Comparison of ENCODE assay signal across 19 mouse cellular contexts in genomic region chr8:126026121-126026520, GRCm38 (mm10). TPM values are rescaled to one million over a fixed set of nuclear protein-coding genes. Genes with fewer than 3 reads are reported as not detected.
DNase-seq lines count a peak whose midpoint lies in the region; ATAC-seq and TF ChIP-seq lines count a peak whose summit lies in the region.
"Had no signal": no experiment of that assay in that cellular context is flagged by ENCODE, and none has a peak within 500 bp of the region (broad histone marks: within the 10 kb centered on the region; RNA-seq: fewer than 3 reads in every experiment).

No protein-coding gene starts in this region.

- no peak for DNase-seq in embryonic facial prominence, embryonic 10.5 days (ENCODE audit: low spot score)
- DNase-seq in limb, embryonic 10.5 days (ENCODE audit: low spot score): no peak
- no peak for DNase-seq in kidney, postnatal 0 days (ENCODE audit: low spot score)
- no peak for DNase-seq in gastrocnemius, postnatal 36 days
- DNase-seq: adrenal gland, postnatal 36 days; B cell, adult 2 months; heart, adult 11 months; heart, postnatal 14 days; layer of hippocampus, postnatal 36 days had no signal

- no peak overlapping the region for H3K4me2 ChIP-seq in embryonic facial prominence, embryonic 13.5 days
- H3K4me2 ChIP-seq in limb, embryonic 12.5 days: no peak overlapping the region
- no peak overlapping the region for H3K4me2 ChIP-seq in kidney, postnatal 0 days (ENCODE audit: low read length)
- H3K4me2 ChIP-seq in limb, embryonic 13.5 days (replicated peaks): no peak overlapping the region
- H3K4me2 ChIP-seq: forebrain, embryonic 13.5 days; heart, embryonic 12.5 days; hindbrain, embryonic 12.5 days; liver, embryonic 12.5 days; midbrain, embryonic 15.5 days had no signal

- H3K36me3 ChIP-seq in embryonic facial prominence, embryonic 13.5 days: no peaks in the 10 kb centered on the region
- 0 out of 2 replicates have a peak, but pooled peaks cover 3% of the 10 kb centered on the region for H3K36me3 ChIP-seq in embryonic facial prominence, embryonic 10.5 days (replicated peaks)
- H3K36me3 ChIP-seq in limb, embryonic 12.5 days: no peaks in the 10 kb centered on the region
- no peaks in the 10 kb centered on the region for H3K36me3 ChIP-seq in limb, embryonic 10.5 days
- H3K36me3 ChIP-seq in kidney, postnatal 0 days (ENCODE audit: insufficient read depth, low read length): no peaks in the 10 kb centered on the region
- H3K36me3 ChIP-seq in limb, embryonic 13.5 days: peaks cover 10% of the 10 kb centered on the region
- H3K36me3 ChIP-seq: heart, embryonic 12.5 days; hindbrain, embryonic 12.5 days; liver, embryonic 12.5 days; midbrain, embryonic 15.5 days had no signal

- H3K27me3 ChIP-seq in embryonic facial prominence, embryonic 13.5 days: no peaks in the 10 kb centered on the region
- no peaks in the 10 kb centered on the region for H3K27me3 ChIP-seq in embryonic facial prominence, embryonic 10.5 days (replicated peaks; ENCODE audit: low read depth, poor library complexity, severe bottlenecking)
- no peaks in the 10 kb centered on the region for H3K27me3 ChIP-seq in limb, embryonic 12.5 days
- H3K27me3 ChIP-seq in limb, embryonic 10.5 days (ENCODE audit: low read depth, poor library complexity, severe bottlenecking): no peaks in the 10 kb centered on the region
- no peaks in the 10 kb centered on the region for H3K27me3 ChIP-seq in kidney, postnatal 0 days (ENCODE audit: insufficient read depth, low read length)
- H3K27me3 ChIP-seq in limb, embryonic 13.5 days: no peaks in the 10 kb centered on the region
- H3K27me3 ChIP-seq: forebrain, embryonic 13.5 days; heart, embryonic 12.5 days; hindbrain, embryonic 12.5 days; liver, embryonic 12.5 days; midbrain, embryonic 15.5 days had no signal

- H3K27ac ChIP-seq in embryonic facial prominence, embryonic 13.5 days: 0 out of 2 replicates have a peak overlapping the region, but pooled peaks have one; percentile 22
- H3K27ac ChIP-seq in embryonic facial prominence, embryonic 10.5 days (replicated peaks): no peak overlapping the region
- H3K27ac ChIP-seq in limb, embryonic 12.5 days: peak overlapping the region; percentile 45; the same call in 1 of the 2 replicates
- H3K27ac ChIP-seq in limb, embryonic 10.5 days: no peak overlapping the region
- H3K27ac ChIP-seq in kidney, postnatal 0 days: peak overlapping the region; percentile 32
- H3K27ac ChIP-seq in limb, embryonic 13.5 days: peak overlapping the region; percentile 63
- H3K27ac ChIP-seq: forebrain, embryonic 13.5 days; hindbrain, embryonic 12.5 days; liver, embryonic 12.5 days; midbrain, embryonic 15.5 days had no signal

- no peak for TF ChIP-seq CTCF in kidney, postnatal 0 days (IDR thresholded peaks at IDR 0.05; ENCODE audit: low read depth)

- no peak overlapping the region for H3K9ac ChIP-seq in embryonic facial prominence, embryonic 13.5 days
- no peak overlapping the region for H3K9ac ChIP-seq in limb, embryonic 12.5 days (replicated peaks)
- H3K9ac ChIP-seq in kidney, postnatal 0 days (ENCODE audit: low read depth, low read length): no peak overlapping the region
- H3K9ac ChIP-seq in limb, embryonic 13.5 days: no peak overlapping the region
- H3K9ac ChIP-seq: forebrain, embryonic 13.5 days; heart, embryonic 12.5 days; hindbrain, embryonic 12.5 days; liver, embryonic 12.5 days; midbrain, embryonic 15.5 days had no signal

- 89% methylated on average over 9 of the region's 9 CpGs for WGBS in embryonic facial prominence, embryonic 13.5 days
- WGBS in embryonic facial prominence, embryonic 10.5 days: 88% methylated on average over 9 of the region's 9 CpGs
- 90% methylated on average over 9 of the region's 9 CpGs for WGBS in limb, embryonic 12.5 days
- 91% methylated on average over 9 of the region's 9 CpGs for WGBS in limb, embryonic 10.5 days
- 75% methylated on average over 9 of the region's 9 CpGs for WGBS in kidney, postnatal 0 days
- 88% methylated on average over 9 of the region's 9 CpGs for WGBS in limb, embryonic 13.5 days

- no peaks in the 10 kb centered on the region for H3K9me3 ChIP-seq in embryonic facial prominence, embryonic 13.5 days
- H3K9me3 ChIP-seq in embryonic facial prominence, embryonic 10.5 days: no peaks in the 10 kb centered on the region
- no peaks in the 10 kb centered on the region for H3K9me3 ChIP-seq in limb, embryonic 12.5 days
- H3K9me3 ChIP-seq in limb, embryonic 10.5 days (replicated peaks): no peaks in the 10 kb centered on the region
- H3K9me3 ChIP-seq in kidney, postnatal 0 days (replicated peaks; ENCODE audit: low read length): no peaks in the 10 kb centered on the region
- no peaks in the 10 kb centered on the region for H3K9me3 ChIP-seq in limb, embryonic 13.5 days
- H3K9me3 ChIP-seq: forebrain, embryonic 13.5 days; heart, embryonic 12.5 days; hindbrain, embryonic 12.5 days; liver, embryonic 12.5 days; megakaryocyte, embryonic 14.5 days; midbrain, embryonic 15.5 days had no signal

- intact Hi-C loops in gastrocnemius, postnatal 36 days (cut with DNase I): no loop called here

- H3K4me3 ChIP-seq in embryonic facial prominence, embryonic 13.5 days: no peak overlapping the region
- no peak overlapping the region for H3K4me3 ChIP-seq in embryonic facial prominence, embryonic 10.5 days
- H3K4me3 ChIP-seq in limb, embryonic 12.5 days (replicated peaks): no peak overlapping the region
- no peak overlapping the region for H3K4me3 ChIP-seq in limb, embryonic 10.5 days
- no peak overlapping the region for H3K4me3 ChIP-seq in kidney, postnatal 0 days (replicated peaks; ENCODE audit: low read depth, low read length)
- H3K4me3 ChIP-seq in limb, embryonic 13.5 days: no peak overlapping the region
- H3K4me3 ChIP-seq: forebrain, embryonic 13.5 days; heart, embryonic 12.5 days; hindbrain, embryonic 12.5 days; liver, embryonic 12.5 days; megakaryocyte, embryonic 14.5 days; midbrain, embryonic 15.5 days; myocyte had no signal

- peaks cover 15% of the 10 kb centered on the region for H3K4me1 ChIP-seq in embryonic facial prominence, embryonic 13.5 days
- no peaks in the 10 kb centered on the region for H3K4me1 ChIP-seq in embryonic facial prominence, embryonic 10.5 days
- peaks cover 22% of the 10 kb centered on the region for H3K4me1 ChIP-seq in limb, embryonic 12.5 days (replicated peaks)
- no peaks in the 10 kb centered on the region; the same call in 1 of the 2 replicates for H3K4me1 ChIP-seq in limb, embryonic 10.5 days
- no peaks in the 10 kb centered on the region for H3K4me1 ChIP-seq in kidney, postnatal 0 days (replicated peaks; ENCODE audit: insufficient read depth, low read length)
- peaks cover 31% of the 10 kb centered on the region for H3K4me1 ChIP-seq in limb, embryonic 13.5 days
- H3K4me1 ChIP-seq: heart, embryonic 12.5 days; hindbrain, embryonic 12.5 days; liver, embryonic 12.5 days; megakaryocyte, embryonic 14.5 days; midbrain, embryonic 15.5 days had no signal

- ATAC-seq in embryonic facial prominence, embryonic 13.5 days (ENCODE audit: insufficient number of reproducible peaks, insufficient read depth, low FRiP score, low TSS enrichment, low read depth): no peak
- ATAC-seq in limb, embryonic 12.5 days (ENCODE audit: insufficient number of reproducible peaks, insufficient read depth, low FRiP score, low TSS enrichment, low read depth): no peak
- ATAC-seq in kidney, postnatal 0 days (replicated peaks; ENCODE audit: low FRiP score, low read depth): no peak
- no peak for ATAC-seq in limb, embryonic 13.5 days (ENCODE audit: low FRiP score, low read depth)
- ATAC-seq: forebrain, embryonic 13.5 days; liver, embryonic 12.5 days; midbrain, embryonic 15.5 days had no signal

RNA-seq across cellular contexts. Expression of gene Kcnk1, which starts 31.2 kb away (rescaled TPM):
- 19.8 and 22.2 TPM in 2 replicates for polyA plus RNA-seq in embryonic facial prominence, embryonic 13.5 days (2015; fragmentation: Nextera tagmentation; extraction: Ambion mirVana)
- polyA plus RNA-seq in embryonic facial prominence, embryonic 10.5 days (2016; fragmentation: Nextera tagmentation; extraction: Ambion mirVana): 17.0 and 17.9 TPM in 2 replicates
- 15.0 and 16.6 TPM in 2 replicates for polyA plus RNA-seq in limb, embryonic 12.5 days (2016; fragmentation: Nextera tagmentation; extraction: Ambion mirVana)
- polyA plus RNA-seq in limb, embryonic 10.5 days (2016; fragmentation: Nextera tagmentation; extraction: Ambion mirVana): 9.2 and 10.1 TPM in 2 replicates
- polyA plus RNA-seq in kidney, postnatal 0 days (2015; fragmentation: Nextera tagmentation; extraction: Ambion mirVana): 66.5 and 72.5 TPM in 2 replicates
- polyA plus RNA-seq in limb, embryonic 13.5 days (2015; fragmentation: Nextera tagmentation; extraction: Ambion mirVana): 23.5 and 26.6 TPM in 2 replicates
- under 1 TPM; 0.46 to 0.69 TPM for total RNA-seq in gastrocnemius, postnatal 36 days (2021)
- total RNA-seq: heart, postnatal 14 days had no signal
- polyA plus RNA-seq: myocyte had no signal

Comparison
In these comparisons a context has a peak if more than half of its experiments do, and no peak if none do; other contexts are left out.
1. H3K27ac ChIP-seq: peak in embryonic facial prominence, embryonic 13.5 days (single experiment), limb, embryonic 12.5 days (single experiment), kidney, postnatal 0 days (single experiment) and limb, embryonic 13.5 days (single experiment); none in embryonic facial prominence, embryonic 10.5 days (single experiment) and limb, embryonic 10.5 days (single experiment).